Mouse (Mus musculus): ENCODE data around the gene Cyp27a1. TPM values are rescaled to one million over a fixed set of nuclear protein-coding genes. Genes with fewer than 3 reads are reported as not detected.

Gene Cyp27a1
- polyA plus RNA-seq, 1 experiment from 2014 or later: 7.7 TPM

DNA sequence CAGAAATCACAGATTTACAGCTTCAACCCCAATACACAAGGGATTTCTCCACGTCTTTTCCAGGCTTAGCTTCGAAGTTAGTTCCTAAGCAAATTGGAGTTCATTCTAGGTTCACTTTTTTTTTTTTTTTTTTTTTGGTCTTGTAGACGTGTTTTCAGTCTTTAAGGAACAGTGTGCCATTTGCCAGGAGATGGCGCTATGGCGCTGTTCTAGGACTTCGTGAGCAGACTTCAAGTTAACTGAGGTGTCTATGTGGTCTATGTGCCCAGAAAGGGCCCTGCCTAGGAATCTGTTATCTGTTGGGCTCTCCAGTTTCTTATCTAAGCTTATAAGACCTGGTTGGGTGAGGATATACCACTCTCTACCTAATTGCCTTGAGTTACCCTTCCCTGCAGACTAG, 49.7 kb downstream of the Cyp27a1 start:
- Histone ChIP-seq H3K27me3 (ENCODE audit: insufficient read depth, low read length) (peaks cover 16% of the 10 kb centered on the region; the same call in 1 of the 2 replicates), H3K4me2 (replicated peaks; ENCODE audit: low read depth, low read length) (no peak overlapping the region), H3K36me3 (ENCODE audit: insufficient read depth, low read length) (no peaks in the 10 kb centered on the region), H3K27ac (ENCODE audit: low read length) (no peak overlapping the region), H3K9me3 (ENCODE audit: low read length) (no peaks in the 10 kb centered on the region), H3K4me3 (ENCODE audit: low read length) (no peak overlapping the region), H3K9ac (replicated peaks; ENCODE audit: low read length) (no peak overlapping the region), H3K4me1 (ENCODE audit: insufficient read depth, low read length) (no peaks in the 10 kb centered on the region)
- ATAC-seq (ENCODE audit: low FRiP score, low TSS enrichment): no peak
- WGBS: 1% methylated on average over 6 of the region's 6 CpGs

DNA sequence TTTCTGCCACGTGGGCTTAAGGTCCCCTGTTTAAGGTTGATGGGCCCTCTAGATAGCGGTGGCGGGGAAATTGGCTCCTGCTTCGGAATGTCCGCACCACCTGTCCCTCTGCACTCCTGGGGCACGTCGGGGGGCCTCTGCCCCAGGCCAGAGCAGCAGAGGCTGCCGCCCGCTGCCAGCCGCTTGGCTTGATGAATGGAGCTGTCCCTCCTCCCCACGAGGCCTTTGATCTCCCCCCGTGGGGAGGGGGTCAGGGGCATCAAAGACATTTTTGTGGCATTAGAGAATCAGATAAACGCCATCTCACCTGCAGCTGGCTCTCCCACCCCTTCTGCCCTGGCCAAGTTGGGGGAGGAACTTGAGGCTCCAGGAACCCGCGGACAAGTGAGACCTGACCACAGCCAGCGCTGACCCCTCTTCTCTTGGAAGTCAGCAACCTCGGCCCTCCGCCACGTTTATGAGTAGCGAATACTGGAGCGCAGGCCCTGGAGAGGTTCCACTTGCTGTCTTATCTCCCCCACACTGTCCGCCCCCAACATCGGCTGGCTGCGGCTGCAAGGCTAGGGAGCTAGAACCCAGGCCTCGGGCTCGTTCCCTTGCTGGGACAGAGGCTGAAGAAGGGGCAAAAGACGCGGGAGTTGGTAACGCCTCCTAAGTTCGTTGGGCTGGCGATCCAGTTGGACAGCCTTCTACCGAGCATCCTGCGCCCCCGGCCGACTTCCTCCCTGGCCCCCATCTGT, 57.5 kb downstream of the Cyp27a1 start:
- H3K4me1 ChIP-seq (ENCODE audit: insufficient read depth, low read length): peaks cover 26% of the 10 kb centered on the region
- no peaks in the 10 kb centered on the region for H3K9me3 ChIP-seq (ENCODE audit: low read length)
- H3K36me3 ChIP-seq (ENCODE audit: insufficient read depth, low read length): no peaks in the 10 kb centered on the region
- peak overlapping the region; percentile 51; the same call in 1 of the 2 replicates for H3K9ac ChIP-seq (replicated peaks; ENCODE audit: low read length)
- H3K4me2 ChIP-seq (replicated peaks; ENCODE audit: low read depth, low read length): peak overlapping the region; percentile 92
- H3K27me3 ChIP-seq (ENCODE audit: insufficient read depth, low read length): peaks cover 64% of the 10 kb centered on the region
- no peak for ATAC-seq (ENCODE audit: low FRiP score, low TSS enrichment)
- WGBS: 3% methylated on average over 35 of the region's 35 CpGs
- peak overlapping the region; percentile 54 for H3K4me3 ChIP-seq (ENCODE audit: low read length)
- no peak overlapping the region for H3K27ac ChIP-seq (ENCODE audit: low read length)

DNA sequence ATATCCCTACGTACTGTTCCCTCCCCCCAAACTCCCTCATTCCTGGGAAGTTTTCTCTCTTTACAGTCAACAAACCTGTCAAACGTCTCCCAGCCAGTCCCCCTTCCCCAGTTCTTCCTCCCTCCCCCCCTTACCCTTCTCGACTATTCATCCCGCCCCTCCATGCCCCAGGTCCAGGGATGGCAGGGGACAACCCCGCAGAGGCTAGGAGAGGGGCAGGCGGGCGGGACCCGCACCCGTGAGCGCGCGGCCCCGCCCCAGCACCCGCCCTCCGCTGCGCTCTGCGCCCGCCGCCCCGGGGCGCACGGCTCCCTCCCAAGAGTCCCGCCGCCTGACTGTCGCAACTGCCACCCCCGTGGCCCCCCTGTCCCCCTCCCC, 58.1 kb downstream of the Cyp27a1 start:
- peaks cover 64% of the 10 kb centered on the region for H3K27me3 ChIP-seq (ENCODE audit: insufficient read depth, low read length)
- ATAC-seq (ENCODE audit: low FRiP score, low TSS enrichment): peak; percentile 37; the same call in 1 of the 2 replicates
- peaks cover 26% of the 10 kb centered on the region for H3K4me1 ChIP-seq (ENCODE audit: insufficient read depth, low read length)
- H3K4me2 ChIP-seq (replicated peaks; ENCODE audit: low read depth, low read length): peak overlapping the region; percentile 92
- H3K36me3 ChIP-seq (ENCODE audit: insufficient read depth, low read length): no peaks in the 10 kb centered on the region
- no peaks in the 10 kb centered on the region for H3K9me3 ChIP-seq (ENCODE audit: low read length)
- no peak overlapping the region for H3K27ac ChIP-seq (ENCODE audit: low read length)
- 0% methylated on average over 11 of the region's 26 CpGs for WGBS
- H3K9ac ChIP-seq (replicated peaks; ENCODE audit: low read length): peak overlapping the region; percentile 51; the same call in 1 of the 2 replicates
- peak overlapping the region; percentile 54 for H3K4me3 ChIP-seq (ENCODE audit: low read length)

DNA sequence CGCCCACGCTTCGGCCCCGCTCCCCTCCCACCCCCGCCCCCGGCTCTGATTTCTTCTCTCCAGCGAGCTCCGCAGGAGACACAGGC, 58.3 kb downstream of the Cyp27a1 start, which contains the start of gene Wnt6:
Wnt6 (plus strand) TSS at position 48 of the 86 bp plus-strand sequence.
- H3K9ac ChIP-seq (replicated peaks; ENCODE audit: low read length): peak within 1 kb of the TSS; percentile 51
- no peak within 1 kb of the TSS for H3K27ac ChIP-seq (ENCODE audit: low read length)
- H3K36me3 ChIP-seq (ENCODE audit: insufficient read depth, low read length): no peaks in the 10 kb centered on the region
- peak within 1 kb of the TSS; percentile 54 for H3K4me3 ChIP-seq (ENCODE audit: low read length)
- ATAC-seq (ENCODE audit: low FRiP score, low TSS enrichment): no peak
- peak within 1 kb of the TSS; percentile 92 for H3K4me2 ChIP-seq (replicated peaks; ENCODE audit: low read depth, low read length)
- H3K4me1 ChIP-seq (ENCODE audit: insufficient read depth, low read length): peaks cover 26% of the 10 kb centered on the region
- 0% methylated on average over 1 of the region's 8 CpGs for WGBS
- no peaks in the 10 kb centered on the region for H3K9me3 ChIP-seq (ENCODE audit: low read length)
- peaks cover 64% of the 10 kb centered on the region for H3K27me3 ChIP-seq (ENCODE audit: insufficient read depth, low read length)

DNA sequence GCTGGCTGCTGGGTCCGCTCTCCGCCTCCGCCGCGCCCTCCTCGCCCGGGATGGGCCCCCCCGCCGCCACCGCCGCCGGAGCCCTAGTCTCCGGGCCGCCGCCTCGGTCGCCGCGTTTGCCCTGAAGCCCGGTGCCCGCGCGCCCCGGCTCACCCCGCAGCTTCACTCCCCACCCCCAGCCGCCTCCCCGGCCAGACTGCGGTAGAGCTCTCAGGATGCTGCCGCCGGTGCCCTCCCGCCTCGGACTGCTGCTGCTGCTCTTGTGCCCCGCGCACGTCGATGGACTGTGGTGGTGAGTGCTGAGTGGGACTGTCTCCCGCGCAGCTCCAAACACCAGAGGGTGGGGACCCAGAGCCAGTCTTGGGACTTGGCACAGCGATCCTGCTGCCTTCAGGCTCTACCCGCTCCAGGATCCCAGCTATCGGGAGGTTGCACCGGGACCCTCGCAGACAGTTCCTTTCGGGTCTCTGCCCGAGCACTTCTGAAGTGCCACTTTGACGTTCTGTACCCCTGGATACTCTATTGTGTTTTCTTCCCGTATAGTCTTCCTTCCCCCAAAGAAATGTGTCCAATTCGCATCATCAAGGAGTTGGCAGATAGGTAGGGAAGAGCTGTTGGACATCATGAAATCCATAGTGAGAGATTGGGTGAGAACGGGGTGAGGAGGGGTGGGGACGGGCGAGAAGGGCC, 58.7 kb downstream of the Cyp27a1 start:
- ATAC-seq (ENCODE audit: low FRiP score, low TSS enrichment): no peak; the same call in 1 of the 2 replicates
- Histone ChIP-seq H3K9ac (replicated peaks; ENCODE audit: low read length) (peak overlapping the region; percentile 51), H3K4me2 (replicated peaks; ENCODE audit: low read depth, low read length) (peak overlapping the region; percentile 92), H3K27ac (ENCODE audit: low read length) (no peak overlapping the region), H3K36me3 (ENCODE audit: insufficient read depth, low read length) (no peaks in the 10 kb centered on the region), H3K9me3 (ENCODE audit: low read length) (no peaks in the 10 kb centered on the region), H3K4me1 (ENCODE audit: insufficient read depth, low read length) (peaks cover 26% of the 10 kb centered on the region), H3K4me3 (ENCODE audit: low read length) (peak overlapping the region; percentile 54), H3K27me3 (ENCODE audit: insufficient read depth, low read length) (peaks cover 67% of the 10 kb centered on the region)
- under 1% methylated on average over 49 of the region's 51 CpGs for WGBS

DNA sequence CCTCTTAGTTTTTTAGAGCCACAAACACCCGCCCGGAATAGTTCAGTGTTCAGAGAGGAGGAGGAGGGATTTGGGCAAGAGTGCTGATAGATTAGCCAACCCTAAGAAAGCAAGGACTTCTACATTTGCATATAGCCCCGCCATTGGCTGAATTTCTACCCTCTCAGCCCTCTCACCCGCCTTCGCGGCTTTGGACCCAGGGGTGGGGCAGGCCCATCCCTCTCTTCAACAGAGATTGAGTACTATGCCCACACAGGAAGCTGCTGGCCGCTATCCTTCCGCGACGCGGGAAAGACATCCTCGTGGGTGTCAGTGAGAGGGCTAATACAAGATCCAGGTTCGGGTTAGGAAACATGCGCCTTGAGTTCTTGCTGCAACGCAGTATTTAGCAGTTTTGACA, 59.8 kb downstream of the Cyp27a1 start:
- Histone ChIP-seq H3K4me3 (ENCODE audit: low read length) (peak overlapping the region; percentile 54), H3K27ac (ENCODE audit: low read length) (no peak overlapping the region), H3K9ac (replicated peaks; ENCODE audit: low read length) (no peak overlapping the region), H3K36me3 (ENCODE audit: insufficient read depth, low read length) (no peaks in the 10 kb centered on the region), H3K4me2 (replicated peaks; ENCODE audit: low read depth, low read length) (peak overlapping the region; percentile 92), H3K27me3 (ENCODE audit: insufficient read depth, low read length) (peaks cover 61% of the 10 kb centered on the region), H3K4me1 (ENCODE audit: insufficient read depth, low read length) (peaks cover 26% of the 10 kb centered on the region), H3K9me3 (ENCODE audit: low read length) (no peaks in the 10 kb centered on the region)
- WGBS: under 1% methylated on average over 15 of the region's 15 CpGs
- peak; percentile 93 for ATAC-seq (ENCODE audit: low FRiP score, low TSS enrichment)

DNA sequence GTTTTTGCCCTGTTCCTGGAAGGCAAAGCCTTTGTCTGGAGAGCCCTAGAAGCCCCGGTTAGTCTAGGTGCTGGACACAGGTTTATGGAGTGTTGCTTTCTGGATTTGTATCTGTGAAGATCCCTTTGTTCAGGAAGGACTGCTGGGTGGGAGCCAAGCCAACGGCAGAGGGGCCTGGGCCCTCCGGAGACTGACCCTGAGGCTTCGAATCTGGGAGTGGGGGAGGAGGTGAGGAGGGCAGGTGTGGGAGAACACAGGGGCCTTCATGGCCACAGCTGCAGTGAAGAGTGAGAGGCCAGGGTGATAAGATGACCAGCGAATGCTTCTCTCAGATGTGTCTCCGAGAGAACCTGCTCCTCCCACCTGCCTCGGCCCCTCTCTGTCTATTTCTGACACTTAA, 60.7 kb downstream of the Cyp27a1 start:
- WGBS: 11% methylated on average over 7 of the region's 7 CpGs
- no peak overlapping the region for H3K27ac ChIP-seq (ENCODE audit: low read length)
- H3K27me3 ChIP-seq (ENCODE audit: insufficient read depth, low read length): peaks cover 54% of the 10 kb centered on the region
- H3K4me3 ChIP-seq (ENCODE audit: low read length): no peak overlapping the region
- H3K4me2 ChIP-seq (replicated peaks; ENCODE audit: low read depth, low read length): no peak overlapping the region
- ATAC-seq (ENCODE audit: low FRiP score, low TSS enrichment): no peak
- H3K36me3 ChIP-seq (ENCODE audit: insufficient read depth, low read length): no peaks in the 10 kb centered on the region
- peaks cover 26% of the 10 kb centered on the region for H3K4me1 ChIP-seq (ENCODE audit: insufficient read depth, low read length)
- no peaks in the 10 kb centered on the region for H3K9me3 ChIP-seq (ENCODE audit: low read length)
- H3K9ac ChIP-seq (replicated peaks; ENCODE audit: low read length): no peak overlapping the region

DNA sequence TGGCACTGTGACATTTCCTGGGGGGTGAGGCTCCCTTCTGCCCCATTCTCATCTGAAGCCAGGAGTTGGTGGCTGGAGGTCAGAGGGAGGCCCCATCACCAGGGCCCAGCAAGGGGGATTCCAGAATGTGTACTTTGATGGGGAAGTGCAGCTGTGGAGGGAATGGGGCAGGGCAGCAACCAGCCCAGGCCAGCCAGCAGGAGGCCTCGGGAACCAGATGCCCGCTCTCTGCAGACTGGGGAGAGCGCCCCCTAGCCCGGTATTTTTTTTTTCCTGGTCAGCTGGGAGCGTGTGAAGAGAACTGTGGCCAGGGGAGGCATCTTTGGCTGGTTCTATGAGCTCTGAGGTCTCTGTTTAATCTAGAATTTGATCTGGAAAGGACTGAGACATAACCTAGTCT, 62.4 kb downstream of the Cyp27a1 start:
- H3K4me1 ChIP-seq (ENCODE audit: insufficient read depth, low read length): peaks cover 19% of the 10 kb centered on the region
- H3K4me2 ChIP-seq (replicated peaks; ENCODE audit: low read depth, low read length): no peak overlapping the region
- ATAC-seq (ENCODE audit: low FRiP score, low TSS enrichment): no peak
- peaks cover 50% of the 10 kb centered on the region for H3K27me3 ChIP-seq (ENCODE audit: insufficient read depth, low read length)
- no peak overlapping the region for H3K4me3 ChIP-seq (ENCODE audit: low read length)
- no peak overlapping the region for H3K9ac ChIP-seq (replicated peaks; ENCODE audit: low read length)
- no peak overlapping the region for H3K27ac ChIP-seq (ENCODE audit: low read length)
- H3K9me3 ChIP-seq (ENCODE audit: low read length): no peaks in the 10 kb centered on the region
- 10% methylated on average over 5 of the region's 5 CpGs for WGBS
- H3K36me3 ChIP-seq (ENCODE audit: insufficient read depth, low read length): no peaks in the 10 kb centered on the region

DNA sequence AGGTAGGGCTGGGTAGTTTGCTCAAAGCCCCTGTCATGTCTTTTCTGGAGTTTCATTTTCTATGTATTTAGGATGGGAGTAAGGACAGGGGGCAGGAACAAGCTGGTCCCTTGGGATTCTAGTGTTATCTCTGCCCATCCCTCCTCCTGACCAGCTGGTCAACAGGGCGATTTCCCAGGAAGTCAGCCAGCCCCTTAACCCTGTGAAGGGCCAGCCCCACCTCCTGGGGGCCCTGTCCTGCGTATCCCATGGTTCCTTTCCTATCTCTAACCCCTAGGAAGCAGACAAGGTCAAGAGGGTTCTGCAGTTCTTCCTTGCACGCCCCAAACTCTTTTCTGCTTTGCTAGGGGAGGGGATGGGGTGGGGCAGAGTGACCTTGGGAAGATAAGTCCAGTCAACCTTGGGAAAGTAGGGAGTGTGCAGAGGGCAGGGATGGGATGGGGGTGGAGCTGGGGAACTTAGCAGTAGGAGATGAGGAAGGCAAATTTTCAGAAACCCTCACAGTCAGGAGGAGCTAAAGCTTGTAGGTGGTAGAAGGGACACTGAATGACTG, 65.6 kb downstream of the Cyp27a1 start:
- Histone ChIP-seq H3K27ac (ENCODE audit: low read length) (no peak overlapping the region), H3K4me3 (ENCODE audit: low read length) (no peak overlapping the region), H3K27me3 (ENCODE audit: insufficient read depth, low read length) (peaks cover 55% of the 10 kb centered on the region), H3K4me1 (ENCODE audit: insufficient read depth, low read length) (peaks cover 14% of the 10 kb centered on the region), H3K36me3 (ENCODE audit: insufficient read depth, low read length) (no peaks in the 10 kb centered on the region), H3K9me3 (ENCODE audit: low read length) (no peaks in the 10 kb centered on the region), H3K4me2 (replicated peaks; ENCODE audit: low read depth, low read length) (no peak overlapping the region), H3K9ac (replicated peaks; ENCODE audit: low read length) (no peak overlapping the region)
- WGBS: 39% methylated on average over 3 of the region's 3 CpGs
- no peak for ATAC-seq (ENCODE audit: low FRiP score, low TSS enrichment)

DNA sequence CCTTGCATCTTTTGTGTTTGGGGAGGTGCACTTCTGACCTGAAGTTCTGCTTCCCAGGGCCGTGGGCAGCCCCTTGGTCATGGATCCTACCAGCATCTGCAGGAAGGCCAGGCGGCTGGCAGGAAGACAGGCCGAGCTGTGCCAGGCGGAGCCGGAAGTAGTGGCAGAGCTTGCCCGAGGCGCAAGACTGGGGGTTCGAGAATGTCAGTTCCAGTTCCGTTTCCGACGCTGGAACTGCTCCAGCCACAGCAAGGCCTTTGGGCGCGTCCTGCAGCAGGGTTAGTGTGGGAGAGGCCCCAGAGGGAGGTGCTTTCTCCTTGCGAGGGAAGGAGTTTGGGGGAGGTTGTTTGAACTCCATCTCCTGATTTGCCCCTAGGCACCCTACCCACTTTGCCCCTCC, 68.7 kb downstream of the Cyp27a1 start:
- Histone ChIP-seq H3K4me3 (ENCODE audit: low read length) (no peak overlapping the region), H3K36me3 (ENCODE audit: insufficient read depth, low read length) (no peaks in the 10 kb centered on the region), H3K4me2 (replicated peaks; ENCODE audit: low read depth, low read length) (no peak overlapping the region), H3K27ac (ENCODE audit: low read length) (no peak overlapping the region), H3K9ac (replicated peaks; ENCODE audit: low read length) (no peak overlapping the region), H3K4me1 (ENCODE audit: insufficient read depth, low read length) (peaks cover 19% of the 10 kb centered on the region), H3K27me3 (ENCODE audit: insufficient read depth, low read length) (peaks cover 74% of the 10 kb centered on the region), H3K9me3 (ENCODE audit: low read length) (peaks cover 4% of the 10 kb centered on the region; the same call in 1 of the 2 replicates)
- WGBS: 15% methylated on average over 14 of the region's 14 CpGs
- ATAC-seq (ENCODE audit: low FRiP score, low TSS enrichment): no peak
